Mouse (Mus musculus) cerebral cortex, adult 2 months (tissue): ENCODE measurements around the gene Jph2.

ENCODE experiments used
- WGBS: fragments of 180-500 bp; shearing (Covaris S2); methylation state at CpG from one replicate; pipeline ENCODE4 v1.1.7; 2018; 5-methylcytosine and 5-hydroxymethylcytosine counted together

The Jph2 gene

DNA sequence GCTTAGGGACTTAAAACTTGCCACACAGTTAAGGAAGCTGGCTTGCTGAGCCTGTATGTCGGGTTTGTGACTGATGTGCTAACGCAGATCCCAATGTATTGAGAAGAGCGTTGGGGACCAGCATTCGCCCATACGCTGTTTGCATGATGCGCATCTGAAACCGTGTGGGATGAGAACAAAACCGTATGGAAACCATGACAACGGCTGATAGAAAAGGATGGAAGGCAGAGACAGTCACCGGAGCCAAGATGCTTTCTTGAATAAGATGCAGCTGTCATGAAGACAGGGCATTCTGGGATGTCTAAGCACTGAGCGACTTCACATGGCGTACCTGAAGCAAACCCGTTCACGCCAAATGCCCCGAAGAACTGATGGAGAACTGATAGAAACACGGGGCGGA is 88.4 kb downstream of the Jph2 start:
- 49% methylated on average over 17 of the region's 17 CpGs for WGBS

DNA sequence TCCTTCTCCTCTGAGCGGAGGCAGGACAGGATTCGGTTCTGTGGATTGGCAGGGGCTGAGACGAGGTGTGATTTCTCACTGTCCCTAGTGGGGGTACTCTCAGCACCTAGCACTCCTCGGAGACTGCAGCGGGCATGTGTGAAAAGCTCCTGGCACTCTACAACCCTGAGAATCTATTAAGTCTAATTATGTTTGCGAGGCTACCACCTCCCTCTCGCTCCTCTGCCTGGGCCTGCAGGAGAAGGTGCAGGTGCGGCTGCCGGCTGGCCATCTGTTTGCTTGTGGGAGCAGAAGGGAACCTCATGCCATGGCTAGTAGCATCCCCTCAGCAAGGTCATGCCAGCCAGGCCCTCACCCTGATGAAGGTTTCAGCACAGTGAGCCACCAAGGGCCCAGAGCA is 94.8 kb downstream of the Jph2 start:
- 60% methylated on average over 9 of the region's 9 CpGs for WGBS

GRCm38 (mm10) chr2:163301641-163302040 is 96.2 kb downstream of the Jph2 start:
- WGBS, result 68% methylated on average over 5 of the region's 5 CpGs

- 70% methylated on average over 14 of the region's 14 CpGs for WGBS
Measured at GRCm38 (mm10) chr2:163300069-163301060, 97.4 kb downstream of the Jph2 start.

GRCm38 (mm10) chr2:163296999-163297630 is 100.7 kb downstream of the Jph2 start:
- 33% methylated on average over 11 of the region's 11 CpGs for WGBS

GRCm38 (mm10) chr2:163288881-163289379 is 108.9 kb downstream of the Jph2 start:
- 19% methylated on average over 21 of the region's 21 CpGs for WGBS
